Mouse (Mus musculus) left cerebral cortex, adult 6 months (tissue): Measurements from ENCODE around the gene Denr. TPM values are rescaled to one million over a fixed set of nuclear protein-coding genes. Genes with fewer than 3 reads are reported as not detected.

Source experiments
- long read RNA-seq, 2 experiments: library from polyadenylated mRNA; unstranded; transcript quantifications; one replicate each; pipeline ENCODE4 v2.0.0; 2019 to 2020
- polyA plus RNA-seq: library from polyadenylated mRNA; unstranded; fragments of <200 nt; fragmentation: Nextera tagmentation; gene quantifications from 2 replicates; pipeline ENCODE4 v1.2.3, GENCODE M21; 2021

Denr gene
- polyA plus RNA-seq, result 93.0 and 152 TPM in 2 replicates
- long read RNA-seq, experiment 1, transcript Denr-201 (8 exons, 2,339 nt), result major isoform, 59 of 78 reads
- long read RNA-seq, experiment 1, partial matches to known transcripts, result 1 of 78 reads
- long read RNA-seq, experiment 1, other reads (novel, unspliced or antisense), result 16 of 78 reads
- long read RNA-seq, experiment 2, transcript Denr-201 (8 exons, 2,339 nt), result major isoform, 38 of 73 reads
- long read RNA-seq, experiment 2, partial matches to known transcripts, result 28 of 73 reads
- long read RNA-seq, experiment 2, other reads (novel, unspliced or antisense), result 7 of 73 reads

DNA sequence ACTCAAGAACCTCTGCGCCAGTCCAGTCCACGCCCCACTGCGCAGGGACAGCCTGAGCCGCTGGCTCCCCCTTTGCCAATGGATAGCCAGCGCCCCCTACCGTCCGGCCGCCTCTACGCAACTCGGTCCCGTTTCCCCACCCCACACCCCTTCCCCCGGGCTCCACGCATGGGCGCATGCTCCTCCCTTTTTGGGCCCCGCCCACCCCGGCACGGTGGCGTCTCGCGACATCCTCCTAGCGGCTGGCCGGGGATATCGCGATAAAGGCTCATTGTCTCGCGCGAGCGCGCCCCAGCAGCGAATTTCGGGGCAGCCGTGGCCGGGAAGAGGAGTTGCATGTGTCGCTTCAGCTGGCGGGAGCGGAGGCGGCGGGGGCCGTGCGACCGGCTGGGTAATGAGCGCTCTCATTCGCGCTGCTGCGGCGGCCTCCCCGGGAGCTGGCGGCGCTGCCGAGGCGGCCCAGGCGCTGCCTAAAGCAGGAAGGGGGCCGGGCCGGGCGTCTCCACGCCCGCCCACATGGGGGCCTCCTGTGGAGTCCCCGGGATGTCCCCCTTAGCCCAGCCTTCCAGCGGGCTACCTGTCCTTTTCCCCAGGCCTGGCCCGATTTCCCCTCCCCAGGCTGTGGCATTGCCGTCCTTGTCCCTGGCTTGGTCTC is at the start of gene Denr:
Denr (plus strand) TSS at position 200 of the 655 bp plus-strand sequence.

DNA sequence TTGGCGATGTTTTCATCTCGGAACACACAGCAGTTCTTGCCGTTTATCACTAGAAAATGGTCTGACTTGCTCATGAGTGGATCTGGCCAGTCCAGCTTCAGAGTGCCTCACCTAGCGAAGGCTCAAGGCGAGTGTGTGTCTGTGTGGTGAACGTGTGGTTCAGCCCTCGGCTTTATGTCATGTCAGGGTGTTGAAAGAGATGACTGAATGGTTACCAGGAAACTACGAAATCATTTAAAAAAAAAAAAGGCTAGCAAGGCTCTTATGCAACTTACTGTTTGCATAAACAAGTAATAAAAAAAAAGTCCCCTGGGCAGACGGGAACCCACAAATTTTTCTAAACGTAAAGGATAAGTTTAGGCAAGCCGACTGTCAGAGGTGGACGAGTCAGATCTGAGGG is 41.6 kb upstream of the Denr start, which contains the start of gene Hcar2:
Hcar2 (minus strand) TSS at position 135 of the 400 bp plus-strand sequence.

DNA sequence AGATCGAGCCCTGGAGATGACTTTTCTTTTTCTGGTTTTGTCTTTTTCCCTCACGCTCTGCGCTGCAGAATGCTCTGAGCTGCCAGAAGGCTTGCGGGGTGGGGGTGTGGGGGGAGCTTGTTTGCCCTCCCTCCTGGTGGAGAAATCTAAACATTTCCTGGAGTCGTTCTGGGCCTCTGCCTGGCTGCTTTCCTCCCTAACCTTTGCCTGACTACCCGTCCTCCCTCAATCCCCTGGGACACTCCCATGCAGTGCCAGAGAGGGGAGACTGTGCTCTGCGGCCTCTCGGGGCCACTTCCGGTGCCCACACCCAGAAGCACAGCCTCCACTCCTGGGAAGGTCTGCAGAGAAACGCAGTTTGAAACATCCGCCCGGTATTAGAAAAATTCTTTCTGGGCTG is 27.0 kb upstream of the Denr start, which contains the start of gene Hcar1:
Hcar1 (minus strand) TSS at position 93 of the 400 bp plus-strand sequence.

DNA sequence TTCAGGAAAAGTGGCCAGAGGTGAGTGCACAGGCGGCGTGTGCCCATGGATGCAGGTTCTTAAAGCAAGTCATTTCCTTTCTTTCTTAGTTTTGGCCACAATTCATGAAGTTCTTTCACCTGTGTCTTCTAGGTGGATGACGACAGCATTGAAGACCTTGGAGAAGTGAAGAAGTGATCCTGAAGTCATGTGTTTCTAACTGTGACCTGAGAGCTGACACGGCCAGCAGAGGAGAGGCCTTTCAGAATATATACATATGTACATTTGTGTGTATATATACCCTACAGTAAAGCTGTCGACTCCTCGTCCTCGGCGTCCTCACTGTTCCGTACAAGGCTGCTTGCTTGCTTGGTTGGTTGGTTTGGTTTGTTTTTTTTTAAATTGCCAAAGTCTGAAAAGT is 20.1 kb downstream of the Denr start, which contains the start of gene Gm43518:
Gm43518 (plus strand) TSS at position 301 of the 400 bp plus-strand sequence.

DNA sequence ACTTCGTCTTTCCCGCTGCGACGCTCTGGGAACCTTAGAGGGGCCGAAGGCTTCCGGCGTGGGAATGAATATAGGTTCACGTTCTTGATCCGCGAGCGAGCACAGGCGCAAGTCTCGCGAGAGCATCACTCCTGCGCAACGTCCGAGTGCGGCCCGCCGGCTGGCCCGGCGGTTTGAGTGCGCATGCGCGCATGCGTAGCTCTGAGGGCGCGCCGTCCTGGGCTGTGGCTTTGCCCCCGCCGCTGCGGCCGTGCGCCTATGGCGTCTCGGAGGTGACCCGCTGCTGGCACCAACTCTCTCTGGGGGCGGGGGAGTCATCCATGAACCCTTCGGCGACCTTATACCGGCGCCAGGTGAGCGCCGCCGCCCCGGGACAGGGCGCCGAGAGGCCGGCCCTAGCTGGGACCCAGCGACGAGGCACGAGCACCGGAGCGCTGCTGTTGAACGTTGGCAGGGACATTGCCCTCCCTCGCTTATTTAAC is 23.6 kb downstream of the Denr start, which contains the start of gene Ccdc62:
Ccdc62 (plus strand) TSS at position 172 of the 482 bp plus-strand sequence.

DNA sequence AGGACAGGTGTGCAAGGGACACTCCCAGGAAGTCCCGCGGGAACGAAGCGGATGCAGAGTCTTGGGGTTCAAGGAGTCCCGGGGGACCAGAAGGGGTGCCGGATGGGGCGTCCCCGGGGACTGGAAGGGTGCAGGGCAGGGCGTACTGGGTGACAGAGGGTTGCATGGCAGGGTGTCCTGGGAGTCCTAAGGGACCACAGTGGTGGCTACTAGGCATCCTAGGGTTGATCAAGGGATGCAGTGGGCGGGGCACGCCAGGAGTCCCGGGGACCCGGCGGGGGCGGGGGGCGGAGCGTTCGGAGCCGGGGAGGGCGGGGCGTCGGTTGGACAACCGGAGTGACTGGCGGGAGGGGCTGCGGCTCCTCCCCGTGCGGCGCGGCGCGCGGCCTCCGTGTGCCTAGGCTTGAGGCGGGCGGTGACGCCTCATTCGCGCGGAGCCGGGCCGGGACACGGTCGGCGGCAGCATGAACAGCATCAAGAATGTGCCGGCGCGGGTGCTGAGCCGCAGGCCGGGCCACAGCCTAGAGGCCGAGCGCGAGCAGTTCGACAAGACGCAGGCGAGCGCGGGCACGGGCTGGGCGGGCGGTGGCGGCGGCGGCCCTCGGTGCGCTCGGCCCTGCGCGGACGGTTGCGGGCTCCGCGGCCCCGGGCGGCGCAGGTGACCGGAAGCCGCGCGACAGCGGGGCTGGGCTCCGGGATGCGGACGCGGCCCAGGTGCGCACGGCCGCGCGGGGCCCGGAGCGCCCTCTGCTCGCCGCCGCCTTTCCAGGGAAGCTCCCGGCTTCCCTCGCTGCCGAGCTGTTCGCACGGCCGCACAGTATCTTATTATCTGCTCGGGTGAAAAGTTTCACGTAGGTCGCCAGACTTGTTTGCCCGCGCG is 66.6 kb downstream of the Denr start, which contains the start of gene Hip1r:
Hip1r (plus strand) TSS at position 330 of the 880 bp plus-strand sequence.

Other genes with a start within 250 kb of the Denr start
- 32.8 and 39.0 TPM in 2 replicates for gene Clip1, start 222.6 kb upstream of the Denr start, polyA plus RNA-seq
- 16.1 and 16.9 TPM in 2 replicates for gene Zcchc8, start 186.1 kb upstream of the Denr start, polyA plus RNA-seq
- 47.0 and 58.7 TPM in 2 replicates for gene Rsrc2, start 157.8 kb upstream of the Denr start, polyA plus RNA-seq
- 0.63 and 1.7 TPM in 2 replicates for gene Kntc1, start 157.5 kb upstream of the Denr start, polyA plus RNA-seq
- gene Hcar2, start 41.7 kb upstream of the Denr start, polyA plus RNA-seq, result 0.09 TPM in 1 of 2 replicates, not detected in the other
- 0.38 and 0.56 TPM in 2 replicates for gene Hcar1, start 27.2 kb upstream of the Denr start, polyA plus RNA-seq
- not detected in 2 replicates for gene Gm43518, start 20.2 kb downstream of the Denr start, polyA plus RNA-seq
- 1.8 and 3.2 TPM in 2 replicates for gene Ccdc62, start 23.5 kb downstream of the Denr start, polyA plus RNA-seq
- gene Hip1r, start 66.5 kb downstream of the Denr start, polyA plus RNA-seq, result 10.4 and 11.5 TPM in 2 replicates
- 13.1 and 26.3 TPM in 2 replicates for gene Vps37b, start 125.1 kb downstream of the Denr start, polyA plus RNA-seq
- 28.7 and 35.1 TPM in 2 replicates for gene Abcb9, start 188.6 kb downstream of the Denr start, polyA plus RNA-seq
- gene Ogfod2, start 205.1 kb downstream of the Denr start, polyA plus RNA-seq, result 46.6 and 68.3 TPM in 2 replicates
- gene Arl6ip4, start 208.9 kb downstream of the Denr start, polyA plus RNA-seq, result 105 and 120 TPM in 2 replicates